Mouse (Mus musculus) embryonic facial prominence, embryonic 11.5 days (tissue): ENCODE results near the gene Map4k2. TPM values are rescaled to one million over a fixed set of nuclear protein-coding genes. Genes with fewer than 3 reads are reported as not detected.

Experiments used
- ATAC-seq: fragments of 200-750 bp; cut with Nextera tagmentation; replicated peaks from 2 replicates; pipeline ENCODE4 v1.8.0; 2017; ENCODE audit warnings: low read depth; ENCODE audit not compliant: insufficient number of reproducible peaks, low FRiP score, low TSS enrichment
- DNase-seq: peaks from one replicate; pipeline ENCODE4 v3.0.0-alpha.2; 2015; ENCODE audit warnings: low spot score
- H3K27ac ChIP-seq: fragments of 300-500 bp; sonication (generic); replicated peaks from 2 replicates; pipeline ENCODE4 v1.5.1; 2014; ENCODE audit warnings: mild to moderate bottlenecking, low read depth, low read length, control low read depth
- H3K27me3 ChIP-seq: fragments of 300-500 bp; sonication (generic); 2 replicates; pipeline ENCODE4 v1.6.1; 2014; ENCODE audit warnings: mild to moderate bottlenecking, low read length, moderate library complexity, mixed read lengths; ENCODE audit not compliant: control insufficient read depth, insufficient read depth
- H3K36me3 ChIP-seq: fragments of 300-500 bp; sonication (generic); replicated peaks from 2 replicates; pipeline ENCODE4 v1.6.1; 2014; ENCODE audit warnings: low read depth, mild to moderate bottlenecking, low read length, moderate library complexity, mixed read lengths; ENCODE audit not compliant: control insufficient read depth, insufficient read depth
- H3K4me1 ChIP-seq: fragments of 300-500 bp; sonication (generic); 2 replicates; pipeline ENCODE4 v1.6.1; 2014; ENCODE audit warnings: low read length, mixed read lengths; ENCODE audit not compliant: control insufficient read depth, insufficient read depth
- H3K4me2 ChIP-seq: fragments of 300-500 bp; sonication (generic); 2 replicates; pipeline ENCODE4 v1.6.1; 2014; ENCODE audit warnings: low read depth, mild to moderate bottlenecking, control low read depth, low read length, moderate library complexity
- H3K4me3 ChIP-seq: fragments of 300-500 bp; sonication (generic); 2 replicates; pipeline ENCODE4 v1.5.1; 2014; ENCODE audit warnings: low read depth, low read length, control low read depth
- H3K9ac ChIP-seq: fragments of 300-500 bp; sonication (generic); replicated peaks from 2 replicates; pipeline ENCODE4 v1.6.1; 2014; ENCODE audit warnings: mild to moderate bottlenecking, control low read depth, low read length
- H3K9me3 ChIP-seq: fragments of 300-500 bp; sonication (generic); replicated peaks from 2 replicates; pipeline ENCODE4 v1.6.1; 2016; ENCODE audit warnings: mild to moderate bottlenecking, low read length, inconsistent platforms, mixed read lengths; ENCODE audit not compliant: control insufficient read depth
- WGBS: fragments of 180-500 bp; shearing (Covaris S2); extraction: QIAGEN DNeasy Blood & Tissue Kit; methylation state at CpG from one replicate; pipeline ENCODE4 v1.1.7; 2014; 5-methylcytosine and 5-hydroxymethylcytosine counted together
- polyA plus RNA-seq: library from polyadenylated mRNA; unstranded; fragments of >200 nt; fragmentation: Nextera tagmentation; extraction: Ambion mirVana; gene quantifications from 2 replicates; pipeline ENCODE4 v1.2.1, GENCODE M21; 2014

Gene Map4k2
- polyA plus RNA-seq, 1 experiment from 2014 or later = 5.6 TPM

DNA sequence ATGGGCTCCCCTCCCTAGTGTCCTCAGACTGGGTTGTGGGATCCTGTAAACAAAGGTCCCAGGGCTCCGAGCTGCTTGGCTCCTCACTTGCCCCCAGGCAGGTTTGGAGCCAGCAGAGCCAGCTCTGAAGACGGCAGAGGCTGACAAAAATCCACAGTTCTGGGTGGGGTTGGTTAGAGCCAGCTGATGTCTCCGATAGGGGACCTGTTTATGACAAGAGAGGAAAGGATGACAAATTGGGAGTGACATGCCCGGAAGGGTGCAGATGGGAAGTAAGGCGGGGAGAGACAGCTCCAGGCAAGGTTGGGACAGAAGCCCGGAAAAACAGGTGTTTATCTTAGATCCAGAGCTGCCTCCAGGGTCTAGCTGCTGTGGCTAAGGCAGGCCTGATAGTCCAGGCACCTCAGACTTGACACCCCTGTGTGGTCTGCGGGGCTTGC lies 40.5 kb upstream of the Map4k2 start:
- no peaks in the 10 kb centered on the region for H3K9me3 ChIP-seq
- H3K9ac ChIP-seq = no peak overlapping the region
- peaks cover 8% of the 10 kb centered on the region for H3K36me3 ChIP-seq
- H3K27ac ChIP-seq = no peak overlapping the region
- 65% methylated on average over 7 of the region's 7 CpGs for WGBS
- H3K27me3 ChIP-seq = no peaks in the 10 kb centered on the region
- no peak overlapping the region for H3K4me2 ChIP-seq
- H3K4me3 ChIP-seq = no peak overlapping the region
- no peaks in the 10 kb centered on the region for H3K4me1 ChIP-seq
- DNase-seq = no peak
- no peak for ATAC-seq

DNA sequence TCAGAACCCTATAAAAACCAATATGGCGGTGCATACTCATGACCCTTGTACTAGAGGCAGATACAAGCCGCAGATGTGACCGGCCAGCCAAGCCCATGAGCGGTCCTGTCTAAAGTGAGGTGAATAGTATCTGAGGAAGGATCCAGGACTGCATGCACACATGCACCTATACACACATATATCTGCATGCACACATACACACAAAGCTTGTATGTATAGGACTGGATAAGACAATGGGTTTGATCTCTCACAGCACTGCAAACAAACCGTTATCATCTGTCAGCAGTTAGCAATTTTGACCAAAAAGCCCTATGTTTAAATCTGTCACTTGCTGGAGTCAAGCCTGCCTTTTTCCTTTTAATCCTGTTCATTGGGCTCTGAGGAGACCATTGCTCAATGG lies 38.8 kb upstream of the Map4k2 start:
- Histone ChIP-seq H3K4me2 (no peak overlapping the region), H3K36me3 (peaks cover 8% of the 10 kb centered on the region), H3K4me1 (no peaks in the 10 kb centered on the region; the same call in 1 of the 2 replicates), H3K4me3 (no peak overlapping the region), H3K27ac (no peak overlapping the region), H3K9me3 (no peaks in the 10 kb centered on the region), H3K9ac (no peak overlapping the region), H3K27me3 (no peaks in the 10 kb centered on the region)
- WGBS = 91% methylated on average over 5 of the region's 5 CpGs
- ATAC-seq (no peak), DNase-seq (no peak)

DNA sequence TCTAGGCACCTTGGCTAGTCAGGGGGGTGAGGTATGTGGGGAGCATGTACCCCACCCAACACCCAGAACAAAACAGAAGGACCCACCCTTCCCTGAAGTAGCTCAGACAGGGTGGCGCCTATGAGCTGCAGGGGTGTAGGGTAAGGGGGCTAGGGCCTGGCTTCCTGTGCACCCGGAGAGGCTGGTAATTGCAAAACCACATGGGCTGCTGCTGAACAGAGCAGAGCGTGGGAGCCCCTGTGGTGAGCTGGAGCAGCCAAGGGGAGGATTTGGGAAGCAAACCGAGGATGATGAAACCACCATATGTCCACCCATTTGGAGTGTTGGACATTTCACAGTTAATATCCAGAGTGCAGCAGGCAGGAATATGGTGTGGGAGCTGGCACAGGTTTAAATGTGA lies 38.4 kb upstream of the Map4k2 start:
- 50% methylated on average over 4 of the region's 4 CpGs for WGBS
- no peaks in the 10 kb centered on the region; the same call in 1 of the 2 replicates for H3K4me1 ChIP-seq
- H3K36me3 ChIP-seq = peaks cover 7% of the 10 kb centered on the region
- H3K9ac ChIP-seq = no peak overlapping the region
- DNase-seq (no peak), ATAC-seq (no peak)
- no peak overlapping the region for H3K27ac ChIP-seq
- H3K4me3 ChIP-seq = no peak overlapping the region
- no peaks in the 10 kb centered on the region for H3K27me3 ChIP-seq
- no peaks in the 10 kb centered on the region for H3K9me3 ChIP-seq
- H3K4me2 ChIP-seq = no peak overlapping the region

DNA sequence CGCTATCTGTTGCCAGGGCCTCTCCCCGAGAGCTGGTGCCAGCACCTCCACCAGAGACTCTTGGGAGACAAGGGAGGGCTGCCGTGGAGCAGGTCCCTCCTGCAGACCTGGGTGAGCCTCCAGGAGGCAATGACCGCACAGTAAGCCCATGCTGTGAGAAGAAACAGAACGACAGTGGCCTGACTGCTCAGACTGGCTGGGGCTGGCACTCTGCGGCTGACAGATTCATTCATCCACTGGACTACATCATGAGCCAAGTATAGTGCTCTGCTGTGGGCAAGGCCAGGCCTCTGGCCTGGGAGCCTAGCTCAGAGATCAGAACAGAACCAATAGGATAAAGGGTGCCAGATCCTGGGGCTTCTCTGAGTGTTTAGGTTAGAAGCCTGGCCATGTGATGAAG lies 37.1 kb upstream of the Map4k2 start:
- ATAC-seq (no peak), DNase-seq (no peak)
- Histone ChIP-seq H3K27me3 (no peaks in the 10 kb centered on the region), H3K27ac (no peak overlapping the region), H3K36me3 (no peaks in the 10 kb centered on the region; the same call in none of the 2 replicates), H3K4me2 (no peak overlapping the region), H3K9ac (no peak overlapping the region), H3K4me3 (no peak overlapping the region), H3K4me1 (no peaks in the 10 kb centered on the region; the same call in 1 of the 2 replicates), H3K9me3 (no peaks in the 10 kb centered on the region)
- 84% methylated on average over 6 of the region's 6 CpGs for WGBS

DNA sequence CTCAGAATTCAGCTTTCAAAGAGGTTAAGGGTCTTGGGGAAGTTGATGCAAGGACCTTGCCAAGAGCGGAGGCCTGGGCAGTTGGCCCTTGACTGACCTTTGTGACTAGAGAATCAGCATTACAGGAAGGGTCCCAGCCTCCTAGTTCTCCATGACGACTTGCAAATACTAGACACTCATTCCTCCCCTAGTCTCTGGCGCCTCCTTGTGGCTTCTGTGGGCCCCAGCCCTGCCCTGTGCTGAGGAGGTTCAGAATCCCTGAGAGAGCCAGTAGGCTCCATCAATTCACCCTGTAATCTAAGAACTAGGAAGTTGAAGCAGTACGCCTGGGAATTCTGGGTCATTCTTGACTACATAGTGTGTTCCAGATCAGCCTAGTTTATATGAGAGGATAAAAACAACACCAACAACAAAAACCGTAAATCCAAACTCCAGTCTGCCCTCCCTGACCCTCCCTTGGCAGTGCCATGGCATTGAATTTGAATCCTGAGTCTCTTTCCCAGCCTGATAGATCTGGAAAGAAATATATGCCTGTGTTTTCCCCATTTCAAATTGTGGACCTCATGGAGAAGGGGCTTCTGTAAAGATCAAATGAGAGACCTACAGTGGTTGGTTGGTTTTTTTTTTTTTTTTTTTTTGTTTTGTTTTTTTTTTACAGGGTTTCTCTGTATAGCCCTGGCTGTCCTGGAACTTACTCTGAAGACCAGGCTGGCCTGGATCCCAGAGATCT lies 36.0 kb upstream of the Map4k2 start:
- no peak overlapping the region for H3K27ac ChIP-seq
- no peaks in the 10 kb centered on the region for H3K9me3 ChIP-seq
- H3K36me3 ChIP-seq = no peaks in the 10 kb centered on the region; the same call in 1 of the 2 replicates
- H3K9ac ChIP-seq = no peak overlapping the region
- ATAC-seq (peak; percentile 70; the same call in 1 of the 2 replicates), DNase-seq (peak; percentile 91)
- H3K27me3 ChIP-seq = no peaks in the 10 kb centered on the region
- WGBS = 19% methylated on average over 5 of the region's 5 CpGs
- no peaks in the 10 kb centered on the region; the same call in 1 of the 2 replicates for H3K4me1 ChIP-seq
- H3K4me2 ChIP-seq = no peak overlapping the region
- no peak overlapping the region for H3K4me3 ChIP-seq

DNA sequence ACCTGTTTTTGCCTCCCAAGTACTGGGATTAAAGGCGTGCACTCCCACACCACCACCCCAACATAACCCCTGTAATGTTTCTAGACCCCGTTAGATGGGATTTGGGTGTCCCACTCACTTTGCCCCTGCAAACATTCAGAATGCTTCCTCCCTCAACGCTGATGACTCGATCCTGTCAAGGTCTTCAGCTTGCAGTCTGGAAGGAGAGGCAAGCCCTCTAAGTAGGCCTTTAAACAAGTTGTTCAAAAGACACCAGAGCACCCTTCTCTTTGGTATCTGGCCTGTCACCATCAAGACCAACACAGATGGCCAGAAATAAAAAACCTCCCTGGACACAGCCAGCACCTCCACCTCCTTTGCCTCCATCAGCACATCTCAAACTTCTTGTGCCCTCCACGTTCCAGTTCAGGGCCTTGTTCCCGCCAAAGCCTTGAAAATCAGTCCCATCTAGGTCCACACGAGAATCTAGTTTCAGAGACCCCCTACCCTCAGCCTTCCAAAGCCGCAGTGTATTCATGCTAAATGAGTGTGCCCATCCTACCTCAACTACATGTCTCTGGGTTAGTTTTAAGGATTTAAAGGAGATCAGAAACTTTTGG lies 35.3 kb upstream of the Map4k2 start:
- H3K4me3 ChIP-seq = peak overlapping the region; percentile 73
- 61% methylated on average over 8 of the region's 8 CpGs for WGBS
- H3K27me3 ChIP-seq = no peaks in the 10 kb centered on the region
- peak overlapping the region; percentile 81 for H3K4me2 ChIP-seq
- no peaks in the 10 kb centered on the region for H3K9me3 ChIP-seq
- no peaks in the 10 kb centered on the region for H3K36me3 ChIP-seq
- H3K27ac ChIP-seq = no peak overlapping the region
- no peaks in the 10 kb centered on the region; the same call in 1 of the 2 replicates for H3K4me1 ChIP-seq
- no peak for ATAC-seq
- no peak for DNase-seq
- peak overlapping the region; percentile 45 for H3K9ac ChIP-seq

DNA sequence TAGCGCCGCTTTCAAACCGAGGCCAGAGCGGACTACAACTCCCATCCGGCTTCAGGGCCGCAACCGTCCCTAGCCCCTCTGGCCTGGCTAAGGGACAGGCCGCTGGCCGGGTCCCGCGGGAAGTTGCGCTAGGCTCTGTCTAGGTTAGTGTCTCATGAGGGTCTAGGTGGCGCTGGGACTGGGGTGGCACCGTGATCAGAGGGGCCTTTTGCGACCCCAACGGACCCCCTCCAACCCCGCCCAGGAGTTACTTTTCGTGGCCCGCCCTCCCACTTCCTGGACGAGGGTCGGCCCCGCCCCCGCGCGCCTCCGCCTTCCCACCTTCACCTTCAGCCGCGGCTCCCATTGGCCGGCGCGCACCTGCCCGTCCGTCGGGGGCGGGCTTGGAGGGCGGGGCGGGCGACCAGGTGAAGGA lies 34.8 kb upstream of the Map4k2 start, which contains the start of gene Cdc42bpg:
Cdc42bpg (plus strand) TSS at position 320 of the 415 bp plus-strand sequence.
- Histone ChIP-seq H3K9me3 (no peaks in the 10 kb centered on the region), H3K9ac (peak within 1 kb of the TSS; percentile 45), H3K4me3 (peak within 1 kb of the TSS; percentile 73), H3K27me3 (no peaks in the 10 kb centered on the region), H3K36me3 (no peaks in the 10 kb centered on the region), H3K4me1 (no peaks in the 10 kb centered on the region; the same call in 1 of the 2 replicates), H3K4me2 (peak within 1 kb of the TSS; percentile 81), H3K27ac (no peak within 1 kb of the TSS)
- ATAC-seq (peak; percentile 58), DNase-seq (peak; percentile 88)
- 2% methylated on average over 31 of the region's 38 CpGs for WGBS

DNA sequence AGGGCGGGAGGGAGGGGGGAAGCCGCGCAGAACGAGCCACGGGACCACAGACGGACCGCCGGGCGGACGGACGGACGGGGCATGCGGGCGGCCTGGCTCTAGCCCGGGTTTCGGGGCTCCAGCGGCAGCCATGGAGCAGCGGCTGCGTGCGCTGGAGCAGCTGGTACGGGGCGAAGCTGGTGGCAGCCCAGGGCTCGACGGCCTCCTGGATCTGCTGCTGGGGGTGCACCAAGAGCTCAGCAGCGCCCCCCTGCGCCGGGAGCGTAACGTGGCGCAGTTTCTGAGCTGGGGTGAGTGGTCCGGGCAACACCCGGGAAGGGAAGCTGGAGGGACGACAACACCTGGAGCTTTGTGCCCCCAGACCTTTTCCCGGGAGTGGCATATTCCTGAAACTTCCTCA lies 34.3 kb upstream of the Map4k2 start:
- Histone ChIP-seq H3K9me3 (no peaks in the 10 kb centered on the region), H3K27me3 (no peaks in the 10 kb centered on the region), H3K4me3 (peak overlapping the region; percentile 73), H3K4me2 (peak overlapping the region; percentile 81), H3K9ac (peak overlapping the region; percentile 45), H3K4me1 (no peaks in the 10 kb centered on the region; the same call in 1 of the 2 replicates), H3K27ac (no peak overlapping the region), H3K36me3 (no peaks in the 10 kb centered on the region)
- ATAC-seq = peak; percentile 42
- DNase-seq = peak; percentile 85
- WGBS = under 1% methylated on average over 33 of the region's 34 CpGs
